Mouse (Mus musculus) heart, embryonic 11.5 days (tissue): Measurements from ENCODE around the gene Arhgap24. TPM values are rescaled to one million over a fixed set of nuclear protein-coding genes. Genes with fewer than 3 reads are reported as not detected.

Source experiments
- ATAC-seq: fragments of 200-750 bp; cut with Nextera tagmentation; replicated peaks from 2 replicates; pipeline ENCODE4 v1.8.0; 2017; ENCODE audit warnings: moderate library complexity; ENCODE audit not compliant: insufficient number of reproducible peaks, low FRiP score, low TSS enrichment
- H3K27ac ChIP-seq: fragments of 300-500 bp; sonication (generic); 2 replicates; pipeline ENCODE4 v1.5.1; 2014; ENCODE audit warnings: mild to moderate bottlenecking, low read depth, low read length
- H3K27me3 ChIP-seq: fragments of 300-500 bp; sonication (generic); 2 replicates; pipeline ENCODE4 v1.6.1; 2014; ENCODE audit warnings: mild to moderate bottlenecking, low read length, mixed read lengths; ENCODE audit not compliant: control insufficient read depth, insufficient read depth
- H3K36me3 ChIP-seq: fragments of 300-500 bp; sonication (generic); 2 replicates; pipeline ENCODE4 v1.6.1; 2014; ENCODE audit warnings: mild to moderate bottlenecking, low read length, moderate library complexity, mixed read lengths; ENCODE audit not compliant: control insufficient read depth, insufficient read depth
- H3K4me1 ChIP-seq: fragments of 300-500 bp; sonication (generic); 2 replicates; pipeline ENCODE4 v1.6.1; 2014; ENCODE audit warnings: low read length; ENCODE audit not compliant: control insufficient read depth, insufficient read depth
- H3K4me2 ChIP-seq: fragments of 300-500 bp; sonication (generic); 2 replicates; pipeline ENCODE4 v1.6.1; 2014; ENCODE audit warnings: mild to moderate bottlenecking, moderate library complexity
- H3K4me3 ChIP-seq: fragments of 300-500 bp; sonication (generic); 2 replicates; pipeline ENCODE4 v1.5.1; 2014; ENCODE audit warnings: low read depth, low read length
- H3K9ac ChIP-seq: fragments of 300-500 bp; sonication (generic); 2 replicates; pipeline ENCODE4 v1.6.1; 2014; ENCODE audit warnings: mild to moderate bottlenecking, low read depth, low read length, moderate library complexity
- H3K9me3 ChIP-seq: fragments of 300-500 bp; sonication (generic); replicated peaks from 2 replicates; pipeline ENCODE4 v1.6.1; 2016; ENCODE audit warnings: low read length; ENCODE audit not compliant: control insufficient read depth
- WGBS: fragments of 180-500 bp; shearing (Covaris S2); extraction: QIAGEN DNeasy Blood & Tissue Kit; methylation state at CpG from one replicate; pipeline ENCODE4 v1.1.7; 2014; ENCODE audit not compliant: insufficient replicate concordance; 5-methylcytosine and 5-hydroxymethylcytosine counted together
- polyA plus RNA-seq: library from polyadenylated mRNA; unstranded; fragments of >200 nt; fragmentation: Nextera tagmentation; extraction: Ambion mirVana; gene quantifications from 2 replicates; pipeline ENCODE4 v1.2.1, GENCODE M21; 2014

The Arhgap24 gene
- polyA plus RNA-seq, 1 experiment from 2014 or later: 6.2 TPM

DNA sequence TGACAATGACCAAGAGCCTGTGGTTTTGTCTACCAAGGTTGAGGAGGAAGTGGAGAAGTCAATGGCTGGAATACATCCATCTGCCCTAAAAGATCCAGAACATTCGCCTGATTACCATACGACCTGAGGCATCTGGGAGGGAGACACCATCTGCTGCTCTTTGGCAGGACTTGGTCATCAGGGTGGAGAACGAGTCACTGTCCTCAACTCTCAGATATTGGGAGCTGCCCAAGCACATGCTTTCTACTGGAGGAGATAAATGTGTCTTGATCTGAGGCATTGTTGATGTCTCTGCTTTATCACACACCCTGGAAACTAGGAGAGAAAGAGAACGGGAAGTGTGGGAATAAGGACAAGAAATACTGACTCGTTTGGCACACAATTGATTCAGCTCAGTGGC is 206.5 kb downstream of the Arhgap24 start:
- no peak for ATAC-seq
- Histone ChIP-seq H3K9ac (no peak overlapping the region), H3K4me2 (no peak overlapping the region), H3K4me3 (no peak overlapping the region), H3K36me3 (no peaks in the 10 kb centered on the region), H3K27ac (no peak overlapping the region), H3K27me3 (no peaks in the 10 kb centered on the region), H3K9me3 (no peaks in the 10 kb centered on the region), H3K4me1 (no peaks in the 10 kb centered on the region)
- WGBS: 56% methylated on average over 5 of the region's 5 CpGs

DNA sequence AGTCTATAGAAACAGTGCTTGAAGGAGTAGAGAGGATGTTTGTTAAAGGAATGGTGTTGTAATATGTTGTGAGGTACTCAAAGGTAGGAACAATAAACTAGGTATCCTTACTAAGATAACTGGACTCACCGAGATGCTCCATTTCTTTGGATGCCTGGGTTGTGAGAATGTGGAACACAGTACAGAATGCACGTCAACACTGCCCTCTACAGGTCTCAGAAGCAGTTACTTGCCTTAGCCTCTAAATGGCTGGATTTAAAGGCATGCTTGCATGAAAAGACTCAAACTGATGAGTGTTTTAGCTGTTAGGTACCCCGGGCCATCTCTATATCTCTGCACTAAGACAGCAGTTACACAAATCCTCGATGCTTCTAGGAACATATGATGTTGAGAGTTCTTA is 211.3 kb downstream of the Arhgap24 start:
- Histone ChIP-seq H3K4me3 (no peak overlapping the region), H3K36me3 (no peaks in the 10 kb centered on the region), H3K4me1 (no peaks in the 10 kb centered on the region), H3K27me3 (no peaks in the 10 kb centered on the region), H3K9me3 (no peaks in the 10 kb centered on the region), H3K27ac (no peak overlapping the region), H3K4me2 (no peak overlapping the region), H3K9ac (no peak overlapping the region)
- ATAC-seq: no peak
- 15% methylated on average over 4 of the region's 4 CpGs for WGBS

DNA sequence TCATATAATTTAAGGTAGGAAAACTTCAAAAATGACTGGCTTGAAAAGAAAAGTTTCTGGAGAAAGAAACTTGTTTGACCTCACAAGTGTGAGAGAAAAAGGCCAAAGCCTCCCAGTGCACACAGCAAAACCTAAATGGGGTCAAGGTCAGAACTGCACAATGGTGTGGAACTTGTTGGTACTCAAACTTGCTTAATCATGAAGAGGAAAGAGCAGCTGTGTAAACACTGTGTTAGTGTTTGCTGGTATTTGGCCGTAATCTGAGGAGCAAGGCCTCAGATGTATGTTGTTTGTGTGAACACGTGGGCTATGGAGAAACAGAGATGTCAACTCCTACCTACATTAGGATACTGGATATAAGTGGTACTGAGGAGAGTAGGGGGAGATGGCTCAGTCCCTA is 212.0 kb downstream of the Arhgap24 start:
- no peak overlapping the region for H3K27ac ChIP-seq
- H3K4me3 ChIP-seq: no peak overlapping the region
- no peak overlapping the region for H3K9ac ChIP-seq
- no peak overlapping the region for H3K4me2 ChIP-seq
- no peaks in the 10 kb centered on the region for H3K9me3 ChIP-seq
- WGBS: 58% methylated on average over 2 of the region's 2 CpGs
- H3K4me1 ChIP-seq: no peaks in the 10 kb centered on the region
- H3K27me3 ChIP-seq: no peaks in the 10 kb centered on the region
- no peaks in the 10 kb centered on the region for H3K36me3 ChIP-seq
- no peak; the same call in 1 of the 2 replicates for ATAC-seq

DNA sequence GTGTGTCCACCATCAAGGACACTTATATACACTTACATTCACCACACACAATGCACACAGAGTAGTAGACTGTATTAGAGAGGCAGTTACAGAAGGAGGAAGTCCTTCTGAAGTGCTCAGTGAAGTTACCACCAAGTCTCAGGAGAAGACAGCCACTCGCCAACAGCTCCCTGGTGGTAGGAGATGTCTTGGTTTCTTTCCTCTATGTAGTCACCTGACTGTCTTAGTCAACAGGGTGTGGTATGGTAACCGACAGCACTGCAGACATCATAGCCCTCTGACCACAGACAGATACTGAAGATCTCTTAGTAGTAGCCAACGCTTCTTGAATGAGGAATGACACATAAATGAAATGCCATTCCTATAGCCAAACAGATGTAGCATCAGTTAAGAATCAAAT is 212.7 kb downstream of the Arhgap24 start:
- Histone ChIP-seq H3K27ac (no peak overlapping the region), H3K9ac (no peak overlapping the region), H3K27me3 (no peaks in the 10 kb centered on the region), H3K9me3 (no peaks in the 10 kb centered on the region), H3K4me1 (no peaks in the 10 kb centered on the region; the same call in 1 of the 2 replicates), H3K4me3 (no peak overlapping the region), H3K4me2 (no peak overlapping the region), H3K36me3 (no peaks in the 10 kb centered on the region)
- ATAC-seq: no peak
- WGBS: 88% methylated on average over 3 of the region's 3 CpGs

DNA sequence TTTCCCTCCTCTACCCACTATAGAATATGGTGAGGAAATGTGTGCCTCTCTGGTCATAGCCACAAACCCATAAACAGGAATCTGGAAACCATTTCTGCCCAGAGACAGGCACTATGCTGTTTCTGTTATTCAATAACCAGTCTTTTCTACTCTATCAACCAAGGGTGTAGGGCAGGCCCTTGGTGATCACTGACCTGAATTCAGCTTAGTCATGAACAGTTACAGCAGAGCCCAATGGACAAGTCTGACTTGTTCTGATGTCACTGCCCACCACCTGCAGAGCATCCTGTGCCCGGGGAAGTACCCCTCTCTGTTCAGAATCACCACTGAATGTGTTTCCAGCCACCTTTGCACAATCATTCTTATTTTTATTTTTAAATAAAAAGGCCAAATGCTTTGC is 216.6 kb downstream of the Arhgap24 start:
- no peak overlapping the region for H3K9ac ChIP-seq
- no peak overlapping the region for H3K27ac ChIP-seq
- 81% methylated on average over 1 of the region's 1 CpGs for WGBS
- H3K4me2 ChIP-seq: no peak overlapping the region
- H3K9me3 ChIP-seq: no peaks in the 10 kb centered on the region
- no peak for ATAC-seq
- no peaks in the 10 kb centered on the region for H3K27me3 ChIP-seq
- no peaks in the 10 kb centered on the region; the same call in 1 of the 2 replicates for H3K4me1 ChIP-seq
- no peaks in the 10 kb centered on the region for H3K36me3 ChIP-seq
- no peak overlapping the region for H3K4me3 ChIP-seq

DNA sequence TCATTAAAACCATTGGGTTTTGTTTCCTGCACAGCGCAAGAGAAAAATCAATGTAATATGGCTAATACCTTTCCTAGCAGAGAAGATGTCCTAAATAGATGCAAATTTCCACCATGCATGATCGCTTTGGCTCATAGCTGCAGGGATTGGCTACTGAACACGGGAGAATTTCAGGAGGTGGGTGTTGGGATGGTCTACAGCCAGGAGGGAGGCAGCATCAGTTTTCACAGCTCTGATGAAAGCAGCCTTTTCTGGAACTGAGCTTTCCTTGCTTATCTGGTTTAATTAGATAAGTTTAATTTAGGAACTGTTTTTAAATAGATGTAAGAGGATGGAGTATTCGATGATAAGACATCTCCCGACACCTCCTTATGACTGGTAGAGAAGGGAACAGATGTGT is 217.2 kb downstream of the Arhgap24 start:
- H3K27ac ChIP-seq: no peak overlapping the region
- H3K9me3 ChIP-seq: no peaks in the 10 kb centered on the region
- H3K4me1 ChIP-seq: no peaks in the 10 kb centered on the region; the same call in 1 of the 2 replicates
- ATAC-seq: no peak
- 62% methylated on average over 5 of the region's 5 CpGs for WGBS
- no peak overlapping the region for H3K4me2 ChIP-seq
- H3K4me3 ChIP-seq: no peak overlapping the region
- no peak overlapping the region for H3K9ac ChIP-seq
- no peaks in the 10 kb centered on the region for H3K36me3 ChIP-seq
- H3K27me3 ChIP-seq: no peaks in the 10 kb centered on the region

DNA sequence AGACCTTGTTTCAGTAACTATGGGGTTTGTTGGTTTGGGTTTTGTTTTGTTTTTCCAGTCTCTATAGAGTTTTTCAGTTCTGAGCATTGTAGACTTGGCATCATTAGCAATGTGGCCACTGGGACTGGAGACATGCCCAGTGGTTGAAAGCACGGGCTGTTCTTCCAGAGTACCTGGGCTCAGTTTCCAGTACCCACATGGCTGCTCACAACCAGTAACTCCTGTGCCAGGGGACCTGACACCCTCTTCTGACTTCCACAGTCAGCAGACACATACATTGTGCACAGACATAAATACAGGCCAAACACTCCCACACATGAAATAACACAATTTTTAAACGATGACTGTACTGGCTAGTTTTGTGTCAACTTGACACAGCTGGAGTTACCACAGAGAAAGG is 217.7 kb downstream of the Arhgap24 start:
- Histone ChIP-seq H3K27me3 (no peaks in the 10 kb centered on the region), H3K4me2 (no peak overlapping the region), H3K27ac (no peak overlapping the region), H3K4me1 (no peaks in the 10 kb centered on the region; the same call in 1 of the 2 replicates), H3K9me3 (no peaks in the 10 kb centered on the region), H3K4me3 (no peak overlapping the region), H3K9ac (no peak overlapping the region), H3K36me3 (no peaks in the 10 kb centered on the region)
- ATAC-seq: no peak
- WGBS: 72% methylated on average over 2 of the region's 2 CpGs

DNA sequence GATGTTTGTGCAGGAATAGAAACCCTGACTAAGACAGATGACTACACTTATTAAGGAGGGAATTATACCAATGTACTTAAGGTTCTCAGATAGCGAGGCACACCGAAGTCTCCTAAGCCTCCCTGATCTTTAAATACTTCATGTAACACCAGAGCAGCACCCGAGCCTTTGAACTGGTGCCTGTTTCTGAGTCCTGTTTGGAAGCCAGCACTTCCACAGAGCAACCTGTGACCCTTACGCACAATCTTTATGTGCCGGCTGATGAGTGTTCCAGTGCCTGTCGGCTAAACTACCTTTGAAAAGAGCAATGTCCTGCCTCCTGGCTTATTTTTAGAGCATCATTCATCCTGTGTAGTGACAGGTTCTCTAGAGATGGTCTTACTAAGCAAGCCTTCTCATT is 221.4 kb downstream of the Arhgap24 start:
- Histone ChIP-seq H3K4me1 (no peaks in the 10 kb centered on the region; the same call in 1 of the 2 replicates), H3K27me3 (no peaks in the 10 kb centered on the region), H3K4me3 (no peak overlapping the region), H3K9me3 (no peaks in the 10 kb centered on the region), H3K36me3 (no peaks in the 10 kb centered on the region), H3K27ac (no peak overlapping the region), H3K9ac (no peak overlapping the region), H3K4me2 (no peak overlapping the region)
- WGBS: 62% methylated on average over 6 of the region's 6 CpGs
- ATAC-seq: no peak

DNA sequence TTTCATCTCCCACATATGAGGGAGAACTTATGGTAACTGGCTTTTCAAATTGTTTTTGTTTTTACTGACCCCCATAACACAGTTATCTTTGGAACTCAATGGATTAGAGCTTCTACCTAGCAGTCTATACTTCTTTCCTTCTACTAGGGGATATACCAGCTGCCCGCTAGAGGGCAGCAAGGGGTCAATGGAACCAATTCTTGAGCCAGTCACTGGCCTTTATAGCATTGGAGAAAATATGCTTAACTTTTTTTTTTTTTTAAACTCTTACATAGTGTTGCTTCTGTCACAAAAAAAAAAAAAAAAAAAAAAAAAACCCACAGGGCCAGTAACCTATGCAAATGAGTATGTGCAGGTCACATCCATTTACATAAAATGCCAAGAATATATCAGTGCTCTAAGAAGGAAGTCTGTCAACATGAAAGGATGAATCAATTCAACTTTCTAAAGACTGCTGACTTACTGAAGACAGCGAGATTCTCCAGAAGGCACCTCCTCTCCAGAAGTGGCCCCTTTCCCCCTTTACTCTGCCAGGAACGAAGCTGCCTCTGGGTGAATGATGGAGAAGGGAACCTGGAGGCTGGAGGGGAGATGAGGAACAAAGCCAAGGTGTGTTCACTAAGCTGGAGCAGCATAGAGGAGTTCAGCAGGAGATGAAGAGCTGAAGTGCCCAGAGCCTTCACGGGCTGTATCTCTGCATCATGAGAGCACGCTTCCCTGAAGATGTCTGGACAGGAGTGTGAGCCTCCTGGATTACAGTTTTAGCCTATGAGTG is 222.3 kb downstream of the Arhgap24 start:
- Histone ChIP-seq H3K4me2 (no peak overlapping the region), H3K27ac (no peak overlapping the region), H3K27me3 (no peaks in the 10 kb centered on the region), H3K9me3 (no peaks in the 10 kb centered on the region), H3K4me3 (no peak overlapping the region), H3K36me3 (no peaks in the 10 kb centered on the region), H3K9ac (no peak overlapping the region), H3K4me1 (no peaks in the 10 kb centered on the region; the same call in 1 of the 2 replicates)
- WGBS: 54% methylated on average over 5 of the region's 5 CpGs
- ATAC-seq: no peak
